Mouse (Mus musculus): ENCODE data around the gene Zswim3.
"Not testable (repeated sequence)": the region's sequence is repeated elsewhere in the genome, so short reads cannot be mapped to it uniquely, and the experiment has no call there.

The Zswim3 gene

GRCm38 (mm10) chr2:164815348-164815747, 10.4 kb downstream of the Zswim3 start:
- DNase-seq = no peak

GRCm38 (mm10) chr2:164815821-164816220, 10.9 kb downstream of the Zswim3 start:
- no peak for DNase-seq

- no peak for DNase-seq
Observed at GRCm38 (mm10) chr2:164817206-164817605, 12.3 kb downstream of the Zswim3 start.

GRCm38 (mm10) chr2:164817703-164818102, 12.8 kb downstream of the Zswim3 start:
- DNase-seq = no peak

- DNase-seq = no peak
Observed at GRCm38 (mm10) chr2:164821060-164821459, 16.2 kb downstream of the Zswim3 start.

GRCm38 (mm10) chr2:164822636-164823165, 17.8 kb downstream of the Zswim3 start, which contains the start of gene Zswim1:
TSS of gene Zswim1 (plus strand) at chr2:164822686.
- peak; percentile 99 for DNase-seq

GRCm38 (mm10) chr2:164823181-164823585, 18.3 kb downstream of the Zswim3 start:
- no peak for DNase-seq

- DNase-seq = no peak
Observed at GRCm38 (mm10) chr2:164823969-164824368, 19.1 kb downstream of the Zswim3 start.

- no peak for DNase-seq
Observed at GRCm38 (mm10) chr2:164825521-164825920, 20.6 kb downstream of the Zswim3 start.

- DNase-seq = no peak
Observed at GRCm38 (mm10) chr2:164827146-164827850, 22.4 kb downstream of the Zswim3 start.

- no peak for DNase-seq
Observed at GRCm38 (mm10) chr2:164828437-164828836, 23.5 kb downstream of the Zswim3 start, which contains the start of gene Spata25. TSS of gene Spata25 (minus strand) at chr2:164828537.

GRCm38 (mm10) chr2:164829090-164829489, 24.2 kb downstream of the Zswim3 start:
- DNase-seq = no peak

- no peak for DNase-seq
Observed at GRCm38 (mm10) chr2:164831029-164831428, 26.1 kb downstream of the Zswim3 start.

- no peak for DNase-seq
Observed at GRCm38 (mm10) chr2:164832032-164832747, 27.3 kb downstream of the Zswim3 start.

GRCm38 (mm10) chr2:164832748-164833301, 27.9 kb downstream of the Zswim3 start, which contains the start of gene Ctsa:
TSS of gene Ctsa (plus strand) at chr2:164832873.
- peak; percentile 86 for DNase-seq

GRCm38 (mm10) chr2:164833314-164833959, 28.5 kb downstream of the Zswim3 start, which contains the start of gene Neurl2:
TSS of gene Neurl2 (minus strand) at chr2:164833456.
- peak; percentile 88 for DNase-seq

GRCm38 (mm10) chr2:164834531-164834930, 29.6 kb downstream of the Zswim3 start:
- peak; percentile 59 for DNase-seq

- DNase-seq = no peak
Observed at GRCm38 (mm10) chr2:164835164-164835563, 30.3 kb downstream of the Zswim3 start.

- peak; percentile 62 for DNase-seq
Observed at GRCm38 (mm10) chr2:164845782-164846181, 40.9 kb downstream of the Zswim3 start.

GRCm38 (mm10) chr2:164850061-164850460, 45.2 kb downstream of the Zswim3 start:
- peak; percentile 48 for DNase-seq

GRCm38 (mm10) chr2:164855572-164855971, 50.7 kb downstream of the Zswim3 start:
- not testable (repeated sequence) for DNase-seq

GRCm38 (mm10) chr2:164856309-164857100, 51.6 kb downstream of the Zswim3 start:
- DNase-seq = peak; percentile 45
